Mouse (Mus musculus): ENCODE results near the gene Zscan2.

DNA sequence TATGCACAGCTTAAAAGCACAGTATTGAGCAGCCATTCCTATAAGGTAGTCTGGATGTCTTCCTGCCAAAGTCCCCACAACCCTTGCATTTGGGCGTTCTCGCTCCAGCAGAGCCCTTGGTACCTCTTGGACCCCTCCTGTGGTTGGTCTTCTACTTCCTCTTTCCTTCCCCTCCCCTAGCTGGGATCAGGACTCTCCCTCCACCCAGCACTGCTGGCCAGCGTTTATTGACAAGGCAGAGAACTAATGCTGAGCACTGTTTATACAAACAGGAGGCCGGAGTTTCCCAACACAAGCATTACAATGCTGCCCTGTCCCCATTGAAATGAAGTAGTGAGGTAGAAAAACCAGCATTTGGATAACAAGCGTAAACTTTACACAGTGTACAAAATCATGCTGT, 12.3 kb downstream of the Zscan2 start:
- TF ChIP-seq MAZ (IDR thresholded peaks at IDR 0.05; ENCODE audit: low read depth, low read length) = no peak
- TF ChIP-seq KAT2A (IDR thresholded peaks at IDR 0.05; ENCODE audit: insufficient replicate concordance, low read length) = no peak
- no peak for TF ChIP-seq BHLHE40 (IDR thresholded peaks at IDR 0.05; ENCODE audit: low read depth, low read length)
- no peak for TF ChIP-seq POLR2AphosphoS2 (IDR thresholded peaks at IDR 0.05; ENCODE audit: low read depth, low read length)
- TF ChIP-seq E2F4 (IDR thresholded peaks at IDR 0.05; ENCODE audit: insufficient replicate concordance, low read depth, low read length) = no peak
- TF ChIP-seq CTCF (conservative IDR thresholded peaks at IDR 0.05 in 1 of 2, IDR thresholded peaks at IDR 0.05 in 1 of 2; ENCODE audit: low read depth in 2 of 2, low read length in 2 of 2) = no peak
- no peak for TF ChIP-seq UBTF (IDR thresholded peaks at IDR 0.05; ENCODE audit: low read depth, low read length)
- TF ChIP-seq USF1 (IDR thresholded peaks at IDR 0.05; ENCODE audit: low read depth, low read length) = no peak
- TF ChIP-seq POLR2A (IDR thresholded peaks at IDR 0.05; ENCODE audit: low read depth, low read length) = no peak

Data from CH12.LX (cell line).